Mouse (Mus musculus): Measurements from ENCODE around the gene Bcl2.

Bcl2 gene

GRCm38 (mm10) chr1:106513890-106514643, 200.0 kb downstream of the Bcl2 start:
- no peak for DNase-seq (ENCODE audit: low read depth, low spot score)

GRCm38 (mm10) chr1:106513481-106513880, 200.6 kb downstream of the Bcl2 start:
- DNase-seq (ENCODE audit: low read depth, low spot score), result no peak

DNA sequence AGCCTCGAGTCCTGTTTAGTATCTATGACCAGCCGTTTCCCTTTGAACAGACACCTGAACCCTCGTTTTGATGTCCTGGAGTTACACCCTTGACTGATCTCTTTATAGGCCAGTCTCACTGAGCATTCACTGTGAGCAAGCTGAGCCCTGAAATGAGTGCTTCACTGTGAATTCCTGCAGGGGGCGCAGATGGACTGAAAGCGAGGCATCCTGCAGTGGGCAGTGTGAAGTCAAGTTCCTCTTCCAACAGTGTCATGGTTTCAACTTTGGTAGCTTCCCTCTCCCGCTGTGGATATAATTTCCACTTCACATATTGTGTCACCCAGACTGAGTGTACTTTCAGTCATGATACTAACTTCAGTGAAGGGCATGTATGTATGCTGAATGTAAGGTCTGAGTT, 202.5 kb downstream of the Bcl2 start:
- DNase-seq (ENCODE audit: low read depth, low spot score), result no peak

- no peak for DNase-seq (ENCODE audit: low read depth, low spot score)
Measured at GRCm38 (mm10) chr1:106507556-106507955, 206.5 kb downstream of the Bcl2 start.

DNA sequence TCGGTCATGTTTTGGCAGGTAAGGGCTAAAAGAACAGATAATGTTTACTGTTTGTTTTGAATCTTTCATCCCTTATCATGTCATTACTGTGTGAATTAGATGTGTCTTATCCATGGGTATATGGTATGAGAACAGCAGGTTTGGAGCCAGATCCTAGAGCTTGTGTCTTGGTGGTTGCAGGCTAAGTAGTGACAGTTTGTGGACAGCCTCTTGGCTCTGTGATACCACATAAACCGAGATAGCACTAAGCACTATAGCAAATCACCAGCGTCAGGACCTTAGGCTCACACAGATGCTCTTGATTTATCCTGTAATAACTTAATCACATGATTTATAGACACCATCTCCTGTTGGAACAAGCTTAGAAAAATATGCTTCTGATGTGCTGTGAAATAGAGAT, 210.2 kb downstream of the Bcl2 start:
- DNase-seq (ENCODE audit: low read depth, low spot score), result no peak

- DNase-seq (ENCODE audit: low read depth, low spot score), result no peak
Measured at GRCm38 (mm10) chr1:106503407-106503806, 210.7 kb downstream of the Bcl2 start.

DNA sequence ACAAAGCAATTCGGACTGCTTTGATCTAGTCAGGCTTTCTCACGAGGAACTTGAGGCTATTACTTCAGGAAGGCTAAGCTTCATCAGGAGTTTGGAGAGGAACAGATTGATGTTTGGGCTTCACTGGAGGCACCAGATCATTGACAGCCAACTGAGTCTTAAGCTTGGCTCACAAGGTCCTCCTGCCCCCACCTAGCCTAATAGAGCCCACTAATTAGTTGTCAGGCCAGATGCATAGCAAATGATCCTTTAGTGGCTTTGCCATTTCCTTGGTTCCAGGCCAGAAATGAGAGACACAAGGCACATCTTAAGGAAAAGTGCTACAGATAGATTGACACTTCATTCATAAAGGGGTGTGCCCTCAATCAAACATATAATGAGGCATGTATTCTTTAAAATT, 216.1 kb downstream of the Bcl2 start:
- no peak for DNase-seq (ENCODE audit: low read depth, low spot score)
